Mouse (Mus musculus): ENCODE data around the gene 1700007K13Rik. TPM values are rescaled to one million over a fixed set of nuclear protein-coding genes. Genes with fewer than 3 reads are reported as not detected.

1700007K13Rik gene
- total and polyA plus RNA-seq, 3 experiments: not detected

- Histone ChIP-seq H3K79me2 (ENCODE audit: control insufficient read depth, insufficient read depth, low read length, poor library complexity) (no peaks in the 10 kb centered on the region), H3K9ac (ENCODE audit: control insufficient read depth, low read depth, low read length, poor library complexity, severe bottlenecking) (no peak overlapping the region), H3K27ac (ENCODE audit: control insufficient read depth, low read depth, low read length) (no peak overlapping the region), H3K36me3 (ENCODE audit: control insufficient read depth in 1 of 2, insufficient read depth in 2 of 2, low read length in 2 of 2) (peaks cover 0 to 2% of the 10 kb centered on the region in 2 experiments; a peak in 1 of 4 replicates), H3K4me3 (ENCODE audit: control insufficient read depth in 1 of 2, insufficient read depth in 1 of 2, low read depth in 2 of 2, low read length in 2 of 2) (no peak overlapping the region), H3K27me3 (ENCODE audit: control insufficient read depth in 1 of 2, insufficient read depth in 2 of 2, low read length in 2 of 2) (no peaks in the 10 kb centered on the region), H3K4me1 (ENCODE audit: control insufficient read depth in 1 of 2, insufficient read depth in 2 of 2, low read length in 2 of 2) (peaks cover 0 to 6% of the 10 kb centered on the region in 2 experiments; a peak in 2 of 4 replicates), H3K9me3 (replicated peaks; ENCODE audit: insufficient read depth, low read length) (no peaks in the 10 kb centered on the region)
- TF ChIP-seq MAZ (IDR thresholded peaks at IDR 0.05; ENCODE audit: low read depth, low read length) (no peak), SMC3 (IDR thresholded peaks at IDR 0.05; ENCODE audit: low read depth, low read length) (peak; percentile 60), MXI1 (IDR thresholded peaks at IDR 0.05; ENCODE audit: low read depth, low read length) (no peak), GATA1 (IDR thresholded peaks at IDR 0.05; ENCODE audit: low read depth, low read length) (no peak), MAFK (IDR thresholded peaks at IDR 0.05; ENCODE audit: borderline replicate concordance, low read depth, low read length) (no peak), CTCF (IDR thresholded peaks at IDR 0.05 in 2 of 3, conservative IDR thresholded peaks at IDR 0.05 in 1 of 3; ENCODE audit: control insufficient read depth in 1 of 3, insufficient read depth in 1 of 3, low read depth in 2 of 3, low read length in 3 of 3, poor library complexity in 1 of 3, severe bottlenecking in 1 of 3) (peak; percentile 62 to 77 (median 71)), POLR2AphosphoS5 (IDR thresholded peaks at IDR 0.05; ENCODE audit: borderline replicate concordance, low read depth, low read length) (no peak), SIN3A (IDR thresholded peaks at IDR 0.05; ENCODE audit: low read length) (no peak), MYB (IDR thresholded peaks at IDR 0.05; ENCODE audit: low read depth, low read length) (no peak), ZNF384 (IDR thresholded peaks at IDR 0.05; ENCODE audit: low read depth, low read length) (no peak), RAD21 (IDR thresholded peaks at IDR 0.05; ENCODE audit: low read depth, low read length) (peak; percentile 58)
- DNase-seq (ENCODE audit: low read depth, low spot score): peak; percentile 81
Measured at GRCm38 (mm10) chr2:28423167-28423566, 43.0 kb downstream of the 1700007K13Rik start.

GRCm38 (mm10) chr2:28419898-28420297, 46.2 kb downstream of the 1700007K13Rik start:
- no peak overlapping the region for H3K4me3 ChIP-seq (ENCODE audit: control insufficient read depth in 1 of 2, insufficient read depth in 1 of 2, low read depth in 2 of 2, low read length in 2 of 2)
- no peaks in the 10 kb centered on the region for H3K79me2 ChIP-seq (ENCODE audit: control insufficient read depth, insufficient read depth, low read length, poor library complexity)
- H3K36me3 ChIP-seq (ENCODE audit: control insufficient read depth in 1 of 2, insufficient read depth in 2 of 2, low read length in 2 of 2): peaks cover 0 to 2% of the 10 kb centered on the region in 2 experiments; a peak in 1 of 4 replicates
- H3K9me3 ChIP-seq (replicated peaks; ENCODE audit: insufficient read depth, low read length): no peaks in the 10 kb centered on the region
- H3K4me1 ChIP-seq (ENCODE audit: control insufficient read depth in 1 of 2, insufficient read depth in 2 of 2, low read length in 2 of 2): peaks cover 0 to 6% of the 10 kb centered on the region in 2 experiments; a peak in 2 of 4 replicates
- H3K27me3 ChIP-seq (ENCODE audit: control insufficient read depth in 1 of 2, insufficient read depth in 2 of 2, low read length in 2 of 2): no peaks in the 10 kb centered on the region
- H3K9ac ChIP-seq (ENCODE audit: control insufficient read depth, low read depth, low read length, poor library complexity, severe bottlenecking): no peak overlapping the region
- peak; percentile 76 for DNase-seq (ENCODE audit: low read depth, low spot score)
- H3K27ac ChIP-seq (ENCODE audit: control insufficient read depth, low read depth, low read length): no peak overlapping the region
- TF ChIP-seq CTCF (IDR thresholded peaks at IDR 0.05 in 2 of 3, conservative IDR thresholded peaks at IDR 0.05 in 1 of 3; ENCODE audit: control insufficient read depth in 1 of 3, insufficient read depth in 1 of 3, low read depth in 2 of 3, low read length in 3 of 3, poor library complexity in 1 of 3, severe bottlenecking in 1 of 3) (peak; percentile 80 to 89 (median 82)), CHD2 (IDR thresholded peaks at IDR 0.05; ENCODE audit: low read length) (no peak), NELFE (IDR thresholded peaks at IDR 0.05; ENCODE audit: low read depth, low read length) (no peak), E2F4 (IDR thresholded peaks at IDR 0.05; ENCODE audit: borderline replicate concordance, low read depth, low read length) (no peak), USF2 (IDR thresholded peaks at IDR 0.05; ENCODE audit: borderline replicate concordance in 1 of 2, insufficient read depth in 1 of 2, low read depth in 1 of 2, low read length in 2 of 2) (no peak), TBP (IDR thresholded peaks at IDR 0.05; ENCODE audit: low read depth, low read length) (no peak), TCF12 (IDR thresholded peaks at IDR 0.05; ENCODE audit: low read depth, low read length) (no peak), UBTF (IDR thresholded peaks at IDR 0.05; ENCODE audit: borderline replicate concordance, insufficient read depth, low read depth, low read length) (no peak), MAZ (IDR thresholded peaks at IDR 0.05; ENCODE audit: low read depth, low read length) (no peak), MXI1 (IDR thresholded peaks at IDR 0.05; ENCODE audit: low read depth, low read length) (no peak), ZC3H11A (IDR thresholded peaks at IDR 0.05; ENCODE audit: low read depth, low read length) (peak; percentile 60), CHD1 (IDR thresholded peaks at IDR 0.05; ENCODE audit: low read depth, low read length) (no peak), MEF2A (IDR thresholded peaks at IDR 0.05; ENCODE audit: extremely low read depth, insufficient replicate concordance, low read depth, low read length, poor library complexity, severe bottlenecking) (no peak), MAX (IDR thresholded peaks at IDR 0.05; ENCODE audit: low read length) (no peak), ZNF384 (IDR thresholded peaks at IDR 0.05; ENCODE audit: low read depth, low read length) (peak; percentile 54), NRF1 (IDR thresholded peaks at IDR 0.05; ENCODE audit: insufficient read depth, low read depth, low read length, poor library complexity, severe bottlenecking) (no peak), EP300 (IDR thresholded peaks at IDR 0.05; ENCODE audit: low read depth in 1 of 2, low read length in 2 of 2) (no peak), POLR2A (IDR thresholded peaks at IDR 0.05; ENCODE audit: control insufficient read depth in 1 of 2, insufficient read depth in 1 of 2, low read depth in 1 of 2, low read length in 2 of 2, poor library complexity in 1 of 2) (no peak), MYB (IDR thresholded peaks at IDR 0.05; ENCODE audit: low read depth, low read length) (no peak), ZMIZ1 (IDR thresholded peaks at IDR 0.05; ENCODE audit: low read depth, low read length) (no peak), POLR2AphosphoS2 (IDR thresholded peaks at IDR 0.05; ENCODE audit: low read length) (no peak), RCOR1 (IDR thresholded peaks at IDR 0.05; ENCODE audit: low read depth, low read length) (no peak), POLR2AphosphoS5 (IDR thresholded peaks at IDR 0.05; ENCODE audit: borderline replicate concordance, low read depth, low read length) (no peak), BHLHE40 (IDR thresholded peaks at IDR 0.05; ENCODE audit: borderline replicate concordance, low read depth, low read length) (no peak), TAL1 (IDR thresholded peaks at IDR 0.05; ENCODE audit: low read length) (no peak), SIN3A (IDR thresholded peaks at IDR 0.05; ENCODE audit: low read length) (no peak)

Measured in MEL (cell line).